Mouse (Mus musculus) WW6 (cell line): ENCODE measurements at regions not wholly inside any gene's neighbourhood (a gene's known extent, or its start where the extent isn't known, plus 50 kb on each side); places are given as distances from the start of the nearest gene placed in this dataset.

Source experiments
- DNase-seq: peaks from one replicate; pipeline ENCODE4 v3.0.0-alpha.2; 2013; ENCODE audit warnings: low read depth, low spot score

GRCm38 (mm10) chr3:52603244-52603704 lies 335.1 kb downstream of the Foxo1 start:
- DNase-seq, result no peak

- no peak for DNase-seq
Measured at GRCm38 (mm10) chr3:52601011-52601745, 333.0 kb downstream of the Foxo1 start.

- DNase-seq, result no peak
Measured at GRCm38 (mm10) chr3:52600581-52600980, 332.4 kb downstream of the Foxo1 start.

- no peak for DNase-seq
Measured at GRCm38 (mm10) chr3:52600146-52600545, 332.0 kb downstream of the Foxo1 start.

- DNase-seq, result no peak
Measured at GRCm38 (mm10) chr3:52586418-52586817, 318.3 kb downstream of the Foxo1 start.

- DNase-seq, result no peak
Measured at GRCm38 (mm10) chr3:52579917-52580316, 311.8 kb downstream of the Foxo1 start.

- DNase-seq, result no peak
Measured at GRCm38 (mm10) chr3:52579096-52579495, 311.0 kb downstream of the Foxo1 start.

GRCm38 (mm10) chr3:52576703-52577244 lies 308.6 kb downstream of the Foxo1 start:
- DNase-seq, result no peak

- no peak for DNase-seq
Measured at GRCm38 (mm10) chr3:52575237-52575798, 307.2 kb downstream of the Foxo1 start.

- DNase-seq, result no peak
Measured at GRCm38 (mm10) chr3:52574341-52574740, 306.2 kb downstream of the Foxo1 start.

- DNase-seq, result no peak
Measured at GRCm38 (mm10) chr3:52573806-52574205, 305.7 kb downstream of the Foxo1 start.

- no peak for DNase-seq
Measured at GRCm38 (mm10) chr3:52572514-52573485, 304.7 kb downstream of the Foxo1 start.

GRCm38 (mm10) chr3:52567606-52568372 lies 299.7 kb downstream of the Foxo1 start:
- no peak for DNase-seq

- no peak for DNase-seq
Measured at GRCm38 (mm10) chr3:52563595-52563994, 295.5 kb downstream of the Foxo1 start.

GRCm38 (mm10) chr3:52562816-52563215 lies 294.7 kb downstream of the Foxo1 start:
- DNase-seq, result no peak

GRCm38 (mm10) chr3:52559481-52559880 lies 291.3 kb downstream of the Foxo1 start:
- DNase-seq, result no peak

- no peak for DNase-seq
Measured at GRCm38 (mm10) chr3:52558765-52559164, 290.6 kb downstream of the Foxo1 start.

- no peak for DNase-seq
Measured at GRCm38 (mm10) chr3:52557296-52557695, 289.2 kb downstream of the Foxo1 start.

GRCm38 (mm10) chr3:52555038-52555437 lies 286.9 kb downstream of the Foxo1 start:
- DNase-seq, result no peak

GRCm38 (mm10) chr3:52554490-52554889 lies 286.4 kb downstream of the Foxo1 start:
- DNase-seq, result no peak
